Mouse (Mus musculus) embryonic stem cell, embryonic (primary cell): ENCODE results near the gene Tcf15.

Experiments used
- CTCF ChIA-PET, 4 experiments: fragments of 300-600 bp in 2 of 4; fragments of 350-600 bp in 2 of 4; sonication (Branson Sonifier 250); formaldehyde crosslinking; loops; one replicate each; lab custom pipeline; 2022; ENCODE audit warnings: inconsistent platforms in 2 of 4; lab: Charles Lee
- POLR2A ChIA-PET, 4 experiments: fragments of 300-600 bp in 2 of 4; fragments of 350-600 bp in 2 of 4; sonication (Branson Sonifier 250); formaldehyde crosslinking; loops; one replicate each; lab custom pipeline; 2022; ENCODE audit warnings: antibody characterized with exemption in 4 of 4, inconsistent platforms in 1 of 4; lab: Charles Lee

The Tcf15 gene

GRCm38 (mm10) chr2:152177162-152177805, 33.9 kb downstream of the Tcf15 start:
- POLR2A ChIA-PET: interaction anchor here (0.5 to 9.5 kb wide), 62 partner anchors 12 to 1138 kb away, joined by 3 to 80 read pairs (median 4); partner anchors contain the start of genes Tbc1d20 (in 3 of the 4), Trib3 (in 3 of the 4), Csnk2a1 (in 2 of the 4) and Tcf15 (in 2 of the 4)
- CTCF ChIA-PET: interaction anchor here (0.6 to 1.8 kb wide), 12 partner anchors 20 to 495 kb away, joined by 3 to 9 read pairs (median 4); no protein-coding TSS in a partner anchor

GRCm38 (mm10) chr2:152177806-152178170, 34.4 kb downstream of the Tcf15 start:
- ChIA-PET POLR2A (interaction anchor here in 3 of 4 experiments (0.6 to 9.5 kb wide), 47 partner anchors 12 to 1139 kb away, joined by 3 to 80 read pairs (median 4); partner anchors contain the start of genes Trib3 (in 3 of the 3), Csnk2a1 (in 2 of the 3), Tbc1d20 (in 2 of the 3) and Nanp (in 1 of the 3)), CTCF (interaction anchor here in 3 of 4 experiments (1.0 to 2.9 kb wide), 9 partner anchors 15 to 185 kb away, joined by 3 to 10 read pairs (median 5); no protein-coding TSS in a partner anchor)

GRCm38 (mm10) chr2:152178345-152178744, 35.0 kb downstream of the Tcf15 start:
- CTCF ChIA-PET: interaction anchor here in 1 of 4 experiments (1.2 to 2.9 kb wide), 3 partner anchors 15 to 116 kb away, joined by 4 to 10 read pairs (median 8); no protein-coding TSS in a partner anchor
- POLR2A ChIA-PET: interaction anchor here in 3 of 4 experiments (0.6 to 9.5 kb wide), 13 partner anchors 12 to 171 kb away, joined by 3 to 80 read pairs (median 4); partner anchors contain the start of genes Tbc1d20 (in 1 of the 3) and Tcf15 (in 1 of the 3)

GRCm38 (mm10) chr2:152179301-152179700, 35.9 kb downstream of the Tcf15 start:
- CTCF ChIA-PET: interaction anchor here in 3 of 4 experiments (0.8 to 2.9 kb wide), 10 partner anchors 14 to 159 kb away, joined by 3 to 10 read pairs (median 4); no protein-coding TSS in a partner anchor
- POLR2A ChIA-PET: interaction anchor here in 3 of 4 experiments (0.6 to 9.5 kb wide), 32 partner anchors 11 to 184 kb away, joined by 3 to 80 read pairs (median 4); partner anchors contain the start of genes Tcf15 (in 2 of the 3), Trib3 (in 2 of the 3), Csnk2a1 (in 1 of the 3) and Srxn1 (in 1 of the 3)

- POLR2A ChIA-PET: interaction anchor here in 3 of 4 experiments (0.5 to 9.5 kb wide), 24 partner anchors 10 to 527 kb away, joined by 3 to 80 read pairs (median 4); partner anchors contain the start of genes Trib3 (in 3 of the 3), Tcf15 (in 2 of the 3), Srxn1 (in 1 of the 3) and Tbc1d20 (in 1 of the 3)
Measured at GRCm38 (mm10) chr2:152180323-152180722, 37.0 kb downstream of the Tcf15 start.

GRCm38 (mm10) chr2:152187132-152187531, 43.8 kb downstream of the Tcf15 start:
- ChIA-PET POLR2A (interaction anchor here in 1 of 4 experiments (1.3 to 7.2 kb wide), 2 partner anchors 9 to 63 kb away, joined by 4 to 80 read pairs; no protein-coding TSS in a partner anchor), CTCF (interaction anchor here in 1 of 4 experiments (1.1 kb wide), 1 partner anchor 167 kb away, joined by 3 read pairs; no protein-coding TSS in a partner anchor)

More at GRCm38 (mm10) chr2:152180323-152180722, 37.0 kb downstream of the Tcf15 start:
- CTCF ChIA-PET: interaction anchor here (0.5 to 2.9 kb wide), 11 partner anchors 13 to 163 kb away, joined by 3 to 11 read pairs (median 5); partner anchors contain the start of gene Trib3 (in 1 of the 4)

GRCm38 (mm10) chr2:152189213-152189612, 45.9 kb downstream of the Tcf15 start:
- ChIA-PET CTCF (no interaction called here), POLR2A (interaction anchor here in 3 of 4 experiments (0.5 to 7.2 kb wide), 8 partner anchors 10 to 139 kb away, joined by 3 to 80 read pairs (median 4); partner anchors contain the start of gene Tcf15 (in 1 of the 3))

- ChIA-PET CTCF (interaction anchor here in 1 of 4 experiments (0.6 kb wide), 1 partner anchor 10 kb away, joined by 3 read pairs; no protein-coding TSS in a partner anchor), POLR2A (interaction anchor here in 3 of 4 experiments (1.1 to 7.2 kb wide), 6 partner anchors 10 to 77 kb away, joined by 3 to 80 read pairs (median 4); partner anchors contain the start of gene Tcf15 (in 1 of the 3))
Measured at GRCm38 (mm10) chr2:152189640-152190039, 46.3 kb downstream of the Tcf15 start.

- ChIA-PET POLR2A (interaction anchor here in 3 of 4 experiments (0.8 to 7.2 kb wide), 11 partner anchors 11 to 170 kb away, joined by 3 to 80 read pairs (median 4); no protein-coding TSS in a partner anchor), CTCF (interaction anchor here in 3 of 4 experiments (0.6 to 1.1 kb wide), 5 partner anchors 9 to 175 kb away, joined by 3 to 10 read pairs (median 3); no protein-coding TSS in a partner anchor)
Measured at GRCm38 (mm10) chr2:152190161-152190560, 46.8 kb downstream of the Tcf15 start.

- CTCF ChIA-PET: interaction anchor here (0.6 to 2.5 kb wide), 9 partner anchors 12 to 263 kb away, joined by 3 to 10 read pairs (median 3); no protein-coding TSS in a partner anchor
- POLR2A ChIA-PET: interaction anchor here (0.6 to 7.2 kb wide), 21 partner anchors 8 to 179 kb away, joined by 3 to 80 read pairs (median 3); partner anchors contain the start of genes Srxn1 (in 2 of the 4), Csnk2a1 (in 1 of the 4), Tcf15 (in 1 of the 4) and Trib3 (in 1 of the 4)
Measured at GRCm38 (mm10) chr2:152192591-152193345, 49.4 kb downstream of the Tcf15 start.

- POLR2A ChIA-PET: interaction anchor here (0.7 to 7.2 kb wide), 20 partner anchors 9 to 180 kb away, joined by 3 to 80 read pairs (median 3); partner anchors contain the start of genes Csnk2a1 (in 1 of the 4), Srxn1 (in 1 of the 4), Tcf15 (in 1 of the 4) and Trib3 (in 1 of the 4)
- CTCF ChIA-PET: interaction anchor here (0.6 to 2.5 kb wide), 8 partner anchors 12 to 263 kb away, joined by 3 to 10 read pairs (median 3); no protein-coding TSS in a partner anchor
Measured at GRCm38 (mm10) chr2:152193346-152193710, 50.0 kb downstream of the Tcf15 start.

- ChIA-PET POLR2A (interaction anchor here in 1 of 4 experiments (1.0 to 1.2 kb wide), 2 partner anchors 9 to 83 kb away, joined by 3 to 5 read pairs; no protein-coding TSS in a partner anchor), CTCF (interaction anchor here in 1 of 4 experiments (4.0 kb wide), 1 partner anchor 83 kb away, joined by 64 read pairs; no protein-coding TSS in a partner anchor)
Measured at GRCm38 (mm10) chr2:152194586-152194985, 51.2 kb downstream of the Tcf15 start.

GRCm38 (mm10) chr2:152196896-152197295, 53.5 kb downstream of the Tcf15 start:
- POLR2A ChIA-PET: interaction anchor here in 3 of 4 experiments (0.9 to 2.2 kb wide), 20 partner anchors 9 to 177 kb away, joined by 3 to 8 read pairs (median 3); no protein-coding TSS in a partner anchor
- CTCF ChIA-PET: interaction anchor here (0.6 to 4.0 kb wide), 39 partner anchors 12 to 1296 kb away, joined by 3 to 64 read pairs (median 5); partner anchors contain the start of genes Tcf15 (in 3 of the 4), Trib3 (in 2 of the 4) and Csnk2a1 (in 1 of the 4)

GRCm38 (mm10) chr2:152197301-152197712, 53.9 kb downstream of the Tcf15 start:
- POLR2A ChIA-PET: interaction anchor here in 3 of 4 experiments (0.6 to 2.2 kb wide), 21 partner anchors 16 to 177 kb away, joined by 3 to 8 read pairs (median 3); partner anchors contain the start of gene Trib3 (in 1 of the 3)

More at GRCm38 (mm10) chr2:152197301-152197712, 53.9 kb downstream of the Tcf15 start:
- CTCF ChIA-PET: interaction anchor here (0.6 to 4.0 kb wide), 50 partner anchors 12 to 1297 kb away, joined by 3 to 64 read pairs (median 4); partner anchors contain the start of genes Tcf15 (in 3 of the 4), Trib3 (in 3 of the 4), Csnk2a1 (in 2 of the 4) and Slc52a3 (in 1 of the 4)
